Mouse (Mus musculus): ENCODE measurements around the gene Tfam.

- TF ChIP-seq POLR2A (IDR thresholded peaks at IDR 0.05; ENCODE audit: extremely low read depth, insufficient read depth, low read length) (no peak), CTCF (IDR thresholded peaks at IDR 0.05; ENCODE audit: extremely low read depth, insufficient read depth, low read length) (no peak)
Observed at GRCm38 (mm10) chr10:71192886-71193285, 45.2 kb downstream of the Tfam start.

Measured in cortical plate, adult 2 months (tissue).